Mouse (Mus musculus): ENCODE results near the gene Tgfbr2. TPM values are rescaled to one million over a fixed set of nuclear protein-coding genes. Genes with fewer than 3 reads are reported as not detected.

Tgfbr2 gene
- 49.9 TPM for polyA plus RNA-seq (2014; fragmentation: Illumina TruSeq; extraction: RNeasy Lipid Tissue Mini Kit (QIAGEN cat#74804); ENCODE audit: low read depth, low replicate concordance)

GRCm38 (mm10) chr9:116174481-116175461 lies at the start of gene Tgfbr2:
TSS of gene Tgfbr2 (minus strand) at chr9:116175360.

Measured in adrenal gland, adult 10 weeks (tissue).